Mouse (Mus musculus) cerebellum, adult 9-11 months (tissue): ENCODE measurements at regions not wholly inside any gene's neighbourhood (a gene's known extent, or its start where the extent isn't known, plus 50 kb on each side); places are given as distances from the start of the nearest gene placed in this dataset.

Source experiments
- DNase-seq: peaks from one replicate; pipeline ENCODE4 v3.0.0; 2022

GRCm38 (mm10) chr10:21740256-21740655 lies 141.7 kb upstream of the Sgk1 start:
- DNase-seq, result no peak

GRCm38 (mm10) chr10:21741575-21741974 lies 140.4 kb upstream of the Sgk1 start:
- DNase-seq, result no peak

GRCm38 (mm10) chr10:21741976-21742745 lies 139.8 kb upstream of the Sgk1 start:
- no peak for DNase-seq

- DNase-seq, result no peak
Measured at GRCm38 (mm10) chr10:21743396-21743795, 138.6 kb upstream of the Sgk1 start.

GRCm38 (mm10) chr10:21744341-21744955 lies 137.5 kb upstream of the Sgk1 start:
- no peak for DNase-seq

GRCm38 (mm10) chr10:21745940-21746487 lies 136.0 kb upstream of the Sgk1 start:
- DNase-seq, result no peak

- no peak for DNase-seq
Measured at GRCm38 (mm10) chr10:21746713-21747112, 135.3 kb upstream of the Sgk1 start.

GRCm38 (mm10) chr10:21751326-21751725 lies 130.7 kb upstream of the Sgk1 start:
- DNase-seq, result no peak

GRCm38 (mm10) chr10:21752392-21752791 lies 129.6 kb upstream of the Sgk1 start:
- no peak for DNase-seq

GRCm38 (mm10) chr10:21754763-21755548 lies 127.0 kb upstream of the Sgk1 start:
- no peak for DNase-seq

GRCm38 (mm10) chr10:21755717-21756116 lies 126.3 kb upstream of the Sgk1 start:
- no peak for DNase-seq

GRCm38 (mm10) chr10:21756811-21757210 lies 125.2 kb upstream of the Sgk1 start:
- DNase-seq, result no peak

- no peak for DNase-seq
Measured at GRCm38 (mm10) chr10:21758122-21758521, 123.9 kb upstream of the Sgk1 start.

GRCm38 (mm10) chr10:21762516-21762915 lies 119.5 kb upstream of the Sgk1 start:
- DNase-seq, result no peak

GRCm38 (mm10) chr10:21763017-21763964 lies 118.7 kb upstream of the Sgk1 start:
- DNase-seq, result no peak

GRCm38 (mm10) chr10:21764090-21764489 lies 117.9 kb upstream of the Sgk1 start:
- no peak for DNase-seq

- no peak for DNase-seq
Measured at GRCm38 (mm10) chr10:21764891-21765290, 117.1 kb upstream of the Sgk1 start.

GRCm38 (mm10) chr10:21773548-21773947 lies 108.4 kb upstream of the Sgk1 start:
- no peak for DNase-seq

GRCm38 (mm10) chr10:21775441-21775840 lies 106.5 kb upstream of the Sgk1 start:
- DNase-seq, result no peak

- DNase-seq, result no peak
Measured at GRCm38 (mm10) chr10:21775911-21776761, 105.8 kb upstream of the Sgk1 start.

- no peak for DNase-seq
Measured at GRCm38 (mm10) chr10:21776762-21777080, 105.3 kb upstream of the Sgk1 start.
